Mouse (Mus musculus) ZHBTc4 (cell line): ENCODE results near the gene Olfr893.

Experiments used
- DNase-seq: peaks from one replicate; pipeline ENCODE4 v3.0.0-alpha.2; 2011; ENCODE audit warnings: low read depth, low spot score

Olfr893 gene

GRCm38 (mm10) chr9:38208065-38208464 lies at the start of gene Olfr893:
Gene Olfr893 (plus strand): TSS chr9:38208365.
- DNase-seq = no peak

- peak; percentile 59 for DNase-seq
Observed at GRCm38 (mm10) chr9:38168341-38168740, 39.8 kb upstream of the Olfr893 start.

DNA sequence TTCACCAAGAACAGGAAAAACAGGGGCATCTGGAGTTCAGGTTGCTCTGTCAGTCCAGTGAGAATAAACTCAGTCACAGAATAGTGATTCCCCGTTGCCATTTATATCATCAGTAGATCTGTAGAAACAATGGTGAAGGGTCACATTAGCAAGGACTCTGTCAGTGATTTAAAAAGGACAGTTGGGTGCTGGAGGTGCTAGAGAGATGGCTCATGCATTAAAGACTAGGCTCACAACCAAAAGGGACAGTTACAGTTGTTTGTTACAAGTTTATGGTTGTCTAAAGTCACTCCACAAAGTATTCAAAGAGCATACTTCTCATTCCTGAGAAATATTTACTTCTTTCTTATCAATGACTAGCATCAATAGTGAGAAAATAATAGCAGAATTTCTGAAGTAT lies 27.4 kb upstream of the Olfr893 start, which contains the start of gene Olfr891:
Olfr891 (minus strand) TSS at position 101 of the 400 bp plus-strand sequence.
- no peak for DNase-seq

DNA sequence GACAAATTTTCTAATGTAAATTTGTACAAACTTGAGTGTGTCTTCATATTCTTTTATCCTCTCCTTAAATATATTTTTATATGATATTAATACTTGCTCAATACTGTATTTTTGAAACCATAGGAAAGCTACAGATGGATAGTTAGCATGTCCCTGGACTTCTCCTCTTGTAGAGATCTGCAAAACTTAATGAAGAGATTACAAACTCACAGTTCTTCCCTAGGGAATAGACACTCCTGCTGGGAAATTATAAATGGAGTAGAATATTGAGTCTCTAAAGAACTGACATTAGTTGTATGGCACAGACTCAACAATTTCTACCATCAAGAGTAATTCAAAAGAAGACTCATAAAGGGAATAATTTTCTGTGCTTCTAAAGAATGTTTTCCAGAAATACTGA lies 9.6 kb downstream of the Olfr893 start, which contains the start of gene Olfr894:
Olfr894 (plus strand) TSS at position 301 of the 400 bp plus-strand sequence.
- no peak for DNase-seq

DNA sequence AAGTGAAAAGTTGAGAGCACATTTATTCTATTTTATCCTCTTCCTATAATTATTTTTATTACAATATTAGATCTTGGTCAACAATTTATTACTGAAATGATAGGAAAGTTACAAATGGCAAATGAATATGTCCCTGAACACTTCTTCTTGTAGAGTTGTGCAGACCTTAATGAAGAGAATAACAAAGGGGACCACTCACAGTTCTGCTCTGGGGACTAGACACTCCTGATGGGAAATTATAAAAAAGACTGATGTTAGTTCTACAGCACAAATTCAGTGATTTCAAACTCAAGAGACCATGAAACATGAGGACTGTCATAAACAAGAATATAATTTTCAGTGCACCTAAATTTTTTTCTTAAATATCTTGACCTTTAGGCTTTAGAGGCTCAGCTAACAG lies 44.3 kb downstream of the Olfr893 start, which contains the start of gene Olfr143:
Olfr143 (plus strand) TSS at position 301 of the 400 bp plus-strand sequence.
- DNase-seq = no peak
